Mouse (Mus musculus) E14TG2a.4 (cell line): ENCODE results near the gene Zfp948.

Experiments used
- CTCF ChIP-seq: conservative IDR thresholded peaks from 2 replicates; pipeline ENCODE4 v1.5.1; 2014; ENCODE audit warnings: low read length
- POU5F1 ChIP-seq: IDR thresholded peaks from 2 replicates; pipeline ENCODE4 v1.6.1; 2014; ENCODE audit warnings: low read length, borderline replicate concordance

DNA sequence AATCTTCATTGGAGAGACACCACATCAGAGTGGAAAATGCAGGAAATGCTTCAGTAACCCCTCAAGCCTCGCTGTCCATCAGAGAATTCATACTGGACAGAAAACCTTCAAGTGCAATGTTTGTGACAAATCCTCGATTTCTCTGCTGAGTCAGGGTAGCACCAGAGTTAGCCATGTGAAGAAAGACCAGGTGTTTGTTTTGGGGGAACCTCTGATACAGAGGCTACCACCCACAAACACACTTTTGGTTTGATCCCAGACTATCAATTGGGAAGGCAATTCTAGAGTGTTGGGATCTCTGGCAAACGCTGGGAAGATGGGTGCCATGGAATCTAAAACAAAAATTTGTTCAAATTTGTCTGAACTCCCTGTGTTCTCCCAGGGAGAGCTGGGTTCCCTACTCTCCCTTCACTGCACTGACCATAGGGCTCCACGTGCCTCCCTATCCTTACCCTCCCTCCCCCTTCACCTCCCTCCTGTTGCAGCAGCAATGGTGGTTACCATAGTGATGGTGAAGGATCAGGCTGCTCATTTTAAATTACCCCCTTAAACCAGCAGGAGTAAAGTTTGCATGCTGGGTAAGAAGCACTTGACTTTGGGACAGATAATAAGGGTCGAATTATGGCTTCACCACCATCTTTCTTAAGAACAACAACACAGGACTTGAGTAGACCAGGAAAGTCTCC, 36.0 kb upstream of the Zfp948 start:
- no peak for TF ChIP-seq POU5F1
- TF ChIP-seq CTCF: no peak
